Mouse (Mus musculus) heart, postnatal 36 days (tissue): Measurements from ENCODE around the gene Itgb4. TPM values are rescaled to one million over a fixed set of nuclear protein-coding genes. Genes with fewer than 3 reads are reported as not detected.

Source experiments
- DNase-seq, 2 experiments: peaks; one replicate each; pipeline ENCODE4 v3.0.0; 2021 to 2022
- intact Hi-C: fragments of 180-260 bp; cut with DNase I; formaldehyde crosslinking; loops from one replicate; pipeline ENCODE4 v1.15.1; 2025
- total RNA-seq, 2 experiments: library from RNA; stranded (reverse); gene quantifications; 2 replicates each; pipeline ENCODE4 v1.2.3; 2021

Gene Itgb4
- total RNA-seq, 2 experiments from 2014 or later = 2.6 to 3.4 TPM

- intact Hi-C loops = no loop called here
- DNase-seq = no peak
Observed at GRCm38 (mm10) chr11:116053510-116054229, 79.2 kb downstream of the Itgb4 start.

- intact Hi-C loops = no loop called here
- DNase-seq = no peak
Observed at GRCm38 (mm10) chr11:116055873-116056272, 81.4 kb downstream of the Itgb4 start.

- DNase-seq = no peak
- intact Hi-C loops = no loop called here
Observed at GRCm38 (mm10) chr11:116057237-116057881, 82.8 kb downstream of the Itgb4 start.

Other genes with a start within 250 kb of the Itgb4 start
- 100 to 1,000 TPM in 1 of 2 experiments, 10 to 100 TPM in 1; 92.3 to 101 TPM for gene Tmem94, start 209.3 kb upstream of the Itgb4 start, total RNA-seq
- 10 to 100 TPM; 48.6 to 50.6 TPM for gene Caskin2, start 161.1 kb upstream of the Itgb4 start, total RNA-seq
- gene Tsen54, start 160.0 kb upstream of the Itgb4 start, total RNA-seq = 1 to 10 TPM; 8.7 to 9.7 TPM
- 10 to 100 TPM; 18.7 to 21.2 TPM for gene Llgl2, start 150.7 kb upstream of the Itgb4 start, total RNA-seq
- gene Myo15b, start 116.3 kb upstream of the Itgb4 start, total RNA-seq = under 1 TPM in 1 of 2 experiments, not detected in 1; 0.14 TPM
- 10 to 100 TPM; 14.8 to 26.7 TPM for gene Smim5, start 74.7 kb upstream of the Itgb4 start, total RNA-seq
- under 1 TPM in 1 of 2 experiments, not detected in 1; 0.31 TPM for gene Smim6, start 62.7 kb upstream of the Itgb4 start, total RNA-seq
- gene Sap30bp, start 41.4 kb upstream of the Itgb4 start, total RNA-seq = 10 to 100 TPM; 17.2 to 20.7 TPM
- gene Recql5, start 41.2 kb upstream of the Itgb4 start, total RNA-seq = 1 to 10 TPM; 6.7 to 8.9 TPM
- gene Galk1, start 38.0 kb downstream of the Itgb4 start, total RNA-seq = 10 to 100 TPM; 12.8 to 19.3 TPM
- gene H3f3b, start 53.3 kb downstream of the Itgb4 start, total RNA-seq = 100 to 1,000 TPM; 136 to 158 TPM
- gene Unk, start 55.6 kb downstream of the Itgb4 start, total RNA-seq = 1 to 10 TPM; 8.0 to 8.4 TPM
- gene Unc13d, start 103.3 kb downstream of the Itgb4 start, total RNA-seq = under 1 TPM; 0.41 to 0.42 TPM
- 100 to 1,000 TPM in 1 of 2 experiments, 10 to 100 TPM in 1; 97.0 to 106 TPM for gene Wbp2, start 112.3 kb downstream of the Itgb4 start, total RNA-seq
- gene Trim47, start 152.5 kb downstream of the Itgb4 start, total RNA-seq = 10 to 100 TPM; 25.2 to 34.2 TPM
- gene Trim65, start 156.4 kb downstream of the Itgb4 start, total RNA-seq = 1 to 10 TPM; 7.4 to 7.6 TPM
- 10 to 100 TPM; 62.9 to 63.4 TPM for gene Mrpl38, start 164.2 kb downstream of the Itgb4 start, total RNA-seq
- gene Fbf1, start 193.5 kb downstream of the Itgb4 start, total RNA-seq = 10 to 100 TPM; 13.2 to 16.2 TPM
- gene Ten1, start 224.1 kb downstream of the Itgb4 start, total RNA-seq = 10 to 100 TPM; 10.5 to 20.1 TPM
- 100 to 1,000 TPM; 160 to 173 TPM for gene Acox1, start 224.3 kb downstream of the Itgb4 start, total RNA-seq